Mouse (Mus musculus) CH12.LX (cell line): ENCODE measurements at regions not wholly inside any gene's neighbourhood (a gene's known extent, or its start where the extent isn't known, plus 50 kb on each side); places are given as distances from the start of the nearest gene placed in this dataset.
A peak's percentile ranks its signal among the peaks of the same experiment; 100 is the strongest.

Experiments
- BHLHE40 ChIP-seq: IDR thresholded peaks from 2 replicates; pipeline ENCODE4 v1.6.1; 2011; ENCODE audit warnings: mild to moderate bottlenecking, low read depth, low read length, improper control_type of control experiment
- CHD1 ChIP-seq: IDR thresholded peaks from 2 replicates; pipeline ENCODE4 v1.6.1; 2012; ENCODE audit warnings: low read depth, low read length, improper control_type of control experiment, inconsistent platforms
- CTCF ChIP-seq, 2 experiments: IDR thresholded peaks in 1 of 2; conservative IDR thresholded peaks in 1 of 2; 2 replicates each; pipeline ENCODE4 v1.5.1; 2011 to 2012; ENCODE audit warnings: low read depth in 2 of 2, low read length in 2 of 2, improper control_type of control experiment in 1 of 2, inconsistent platforms in 1 of 2, mild to moderate bottlenecking in 1 of 2, moderate library complexity in 1 of 2
- EP300 ChIP-seq: IDR thresholded peaks from 2 replicates; pipeline ENCODE4 v1.6.1; 2011; ENCODE audit warnings: low read length, improper control_type of control experiment
- NELFE ChIP-seq: IDR thresholded peaks from 2 replicates; pipeline ENCODE4 v1.6.1; 2011; ENCODE audit warnings: low read depth, low read length, improper control_type of control experiment
- POLR2A ChIP-seq: IDR thresholded peaks from 2 replicates; pipeline ENCODE4 v1.6.1; 2011; ENCODE audit warnings: low read depth, mild to moderate bottlenecking, improper control_type of control experiment, low read length

DNA sequence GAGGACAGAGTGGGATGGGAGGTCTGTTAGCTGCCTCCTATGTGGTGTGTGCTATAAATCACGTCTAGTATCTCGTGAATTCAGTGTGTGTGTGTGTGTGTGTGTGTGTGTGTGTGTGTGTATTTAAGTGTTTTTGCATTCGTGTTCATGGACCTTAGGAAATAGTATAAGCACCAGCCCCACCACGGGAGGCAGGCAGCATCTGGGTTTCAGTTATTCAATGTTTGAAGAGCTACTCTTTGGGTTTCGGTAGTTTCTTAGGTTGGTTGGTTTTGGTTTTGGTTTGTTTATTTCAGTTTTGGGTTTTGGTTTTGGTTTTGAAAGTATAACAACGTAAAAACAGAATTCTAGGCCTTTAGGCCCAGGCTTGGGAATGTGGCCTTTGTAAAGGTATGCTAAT, 113.5 kb upstream of the Clint1 start:
- TF ChIP-seq NELFE (no peak), CTCF (conservative IDR thresholded peaks at IDR 0.05 in 1 of 2, IDR thresholded peaks at IDR 0.05 in 1 of 2; ENCODE audit: low read depth in 2 of 2, low read length in 2 of 2) (no peak), POLR2A (no peak), BHLHE40 (0 out of 2 replicates have a peak, but pooled peaks have one; percentile 14), CHD1 (no peak), EP300 (peak; percentile 47)
